Mouse (Mus musculus): ENCODE results near the gene Kctd7.

DNA sequence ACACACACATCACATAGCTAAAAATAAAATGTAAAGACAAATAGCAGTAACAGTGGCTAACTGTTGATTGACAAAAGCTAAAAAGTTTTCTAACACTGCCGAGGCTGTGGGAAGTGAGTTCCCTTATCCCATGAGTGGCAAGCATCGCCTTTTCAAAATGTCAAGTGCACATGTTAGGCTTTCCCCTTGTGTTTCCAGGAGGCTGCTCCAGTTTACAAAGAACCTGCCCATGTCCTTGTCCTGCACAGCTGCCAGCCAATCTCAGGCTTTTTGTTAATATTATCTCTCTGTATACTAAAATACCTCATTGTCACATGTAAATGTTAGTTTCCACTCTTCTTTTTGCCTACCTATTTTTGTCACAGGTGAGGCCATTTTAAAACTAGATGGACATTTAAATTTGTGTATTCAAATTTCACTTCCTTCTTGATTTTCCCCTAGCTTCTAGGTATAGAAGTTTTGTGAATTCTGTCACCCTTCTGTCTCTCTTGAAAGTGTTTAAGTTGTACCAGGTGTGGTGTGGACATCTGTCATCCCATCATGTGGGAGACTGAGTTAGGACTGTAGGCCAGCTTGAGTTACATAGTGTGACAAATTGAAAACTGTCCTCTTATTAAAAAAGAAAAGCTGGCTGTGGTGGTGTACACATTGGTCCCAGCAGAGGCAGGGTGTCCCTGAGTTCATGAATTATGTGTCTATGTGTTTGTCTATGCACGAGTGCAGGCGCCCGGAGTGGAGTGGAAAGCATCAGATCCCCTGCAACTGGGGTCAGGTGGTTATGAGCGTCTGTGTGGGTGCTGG, 37.3 kb downstream of the Kctd7 start:
- TF ChIP-seq POLR2A (IDR thresholded peaks at IDR 0.05; ENCODE audit: control insufficient read depth, low read depth, low read length): no peak
- TF ChIP-seq CTCF (IDR thresholded peaks at IDR 0.05; ENCODE audit: control insufficient read depth, insufficient read depth, insufficient replicate concordance, low read depth, low read length): no peak

Data from testis, adult 2 months (tissue).